Mouse (Mus musculus) cerebellum, adult 18-20 months (tissue): ENCODE results near the gene Hspb8.
"Not testable (repeated sequence)": the region's sequence is repeated elsewhere in the genome, so short reads cannot be mapped to it uniquely, and the experiment has no call there.

Experiments
- DNase-seq, 2 experiments: peaks; one replicate each; pipeline ENCODE4 v3.0.0; 2021

The Hspb8 gene

GRCm38 (mm10) chr5:116426701-116427100 lies 4.0 kb upstream of the Hspb8 start:
- no peak for DNase-seq

GRCm38 (mm10) chr5:116425709-116426108 lies 3.0 kb upstream of the Hspb8 start:
- DNase-seq: not testable (repeated sequence)

GRCm38 (mm10) chr5:116425273-116425672 lies 2.6 kb upstream of the Hspb8 start:
- no peak for DNase-seq

GRCm38 (mm10) chr5:116423746-116424145 lies 1.1 kb upstream of the Hspb8 start:
- no peak for DNase-seq

- peak in 1 of 2 experiments; percentile 43 for DNase-seq
Observed at GRCm38 (mm10) chr5:116421791-116422481, 728 bp downstream of the Hspb8 start.

- peak; percentile 28 to 31 for DNase-seq
Observed at GRCm38 (mm10) chr5:116420759-116421225, 1.9 kb downstream of the Hspb8 start.

GRCm38 (mm10) chr5:116420213-116420612 lies 2.5 kb downstream of the Hspb8 start:
- DNase-seq: no peak

- peak; percentile 25 to 27 for DNase-seq
Observed at GRCm38 (mm10) chr5:116419322-116420045, 3.2 kb downstream of the Hspb8 start.

GRCm38 (mm10) chr5:116416208-116416607 lies 6.5 kb downstream of the Hspb8 start:
- DNase-seq: no peak

GRCm38 (mm10) chr5:116409689-116410590 lies 12.7 kb downstream of the Hspb8 start:
- DNase-seq: no peak

- DNase-seq: no peak
Observed at GRCm38 (mm10) chr5:116408965-116409364, 13.7 kb downstream of the Hspb8 start.

- DNase-seq: no peak
Observed at GRCm38 (mm10) chr5:116407936-116408335, 14.7 kb downstream of the Hspb8 start.

- no peak for DNase-seq
Observed at GRCm38 (mm10) chr5:116407321-116407720, 15.3 kb downstream of the Hspb8 start.

GRCm38 (mm10) chr5:116406507-116406906 lies 16.2 kb downstream of the Hspb8 start:
- no peak for DNase-seq

- no peak for DNase-seq
Observed at GRCm38 (mm10) chr5:116405934-116406333, 16.7 kb downstream of the Hspb8 start.

GRCm38 (mm10) chr5:116404063-116404462 lies 18.6 kb downstream of the Hspb8 start:
- no peak for DNase-seq

- no peak for DNase-seq
Observed at GRCm38 (mm10) chr5:116400801-116401200, 21.9 kb downstream of the Hspb8 start.

- no peak for DNase-seq
Observed at GRCm38 (mm10) chr5:116400042-116400730, 22.5 kb downstream of the Hspb8 start.

GRCm38 (mm10) chr5:116396104-116396503 lies 26.6 kb downstream of the Hspb8 start:
- DNase-seq: no peak

- no peak for DNase-seq
Observed at GRCm38 (mm10) chr5:116392603-116393002, 30.1 kb downstream of the Hspb8 start.

GRCm38 (mm10) chr5:116389856-116390542 lies 32.7 kb downstream of the Hspb8 start:
- DNase-seq: peak; percentile 29 to 39

- no peak for DNase-seq
Observed at GRCm38 (mm10) chr5:116389321-116389720, 33.3 kb downstream of the Hspb8 start.
